Mouse (Mus musculus) bone marrow macrophage, adult 2 months (primary cell): ENCODE results near the gene Fam151a.

Experiments
- CTCF ChIP-seq: IDR thresholded peaks from 2 replicates; pipeline ENCODE4 v1.5.1; 2012; ENCODE audit warnings: low read depth, mild to moderate bottlenecking, low read length, moderate library complexity
- POLR2A ChIP-seq: IDR thresholded peaks from 2 replicates; pipeline ENCODE4 v1.6.1; 2012; ENCODE audit warnings: mild to moderate bottlenecking, low read depth, low read length, borderline replicate concordance

DNA sequence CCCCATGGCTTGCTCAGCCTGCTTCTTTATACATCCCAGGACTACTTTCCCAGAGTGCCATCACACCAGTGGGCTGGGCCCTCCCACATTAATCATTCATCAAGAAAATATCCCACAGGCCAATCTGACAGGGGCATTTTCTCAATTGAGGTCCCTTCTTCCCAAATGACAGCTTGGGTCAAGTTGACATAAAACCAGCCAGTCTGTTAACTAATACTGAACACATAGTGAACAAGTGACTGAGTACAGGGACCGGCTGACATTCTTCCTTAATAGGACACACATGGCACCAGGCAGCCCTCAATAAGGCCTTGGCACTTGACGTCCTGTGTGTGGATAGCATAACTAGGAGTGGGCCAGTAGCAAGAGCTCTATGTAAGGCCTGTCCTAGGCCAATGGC, 35.6 kb downstream of the Fam151a start:
- no peak for TF ChIP-seq CTCF
- no peak for TF ChIP-seq POLR2A
